Mouse (Mus musculus): Measurements from ENCODE around the gene Ager. TPM values are rescaled to one million over a fixed set of nuclear protein-coding genes. Genes with fewer than 3 reads are reported as not detected.

The Ager gene
- 2.2 and 2.4 TPM in 2 replicates for polyA plus RNA-seq (2012; rRNA removed)

DNA sequence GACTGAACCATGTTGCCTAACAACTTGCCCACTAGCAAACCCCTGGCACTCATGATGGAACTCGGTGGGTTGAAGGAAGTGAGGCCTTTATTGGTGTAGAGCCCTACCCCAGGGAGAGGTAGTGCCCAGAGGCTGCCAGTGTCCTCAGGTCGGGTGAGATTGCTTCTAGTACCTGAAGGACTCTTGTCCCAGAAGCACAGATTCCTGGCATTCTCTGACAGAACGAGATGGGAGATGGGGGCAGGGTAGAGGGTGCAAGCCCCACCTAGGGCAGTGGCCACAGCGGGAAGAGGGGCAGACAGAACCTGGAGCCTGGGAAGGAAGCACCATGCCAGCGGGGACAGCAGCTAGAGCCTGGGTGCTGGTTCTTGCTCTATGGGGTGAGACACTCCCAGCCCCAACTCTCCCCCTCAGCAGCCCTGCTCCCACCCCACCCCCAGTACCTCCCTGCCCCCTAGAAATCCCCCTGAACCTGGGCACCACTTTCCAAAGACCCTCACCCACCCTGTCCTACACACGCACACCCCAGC is at the start of gene Ager:
TSS of gene Ager (plus strand) at position 297 of the 530 bp plus-strand sequence.

DNA sequence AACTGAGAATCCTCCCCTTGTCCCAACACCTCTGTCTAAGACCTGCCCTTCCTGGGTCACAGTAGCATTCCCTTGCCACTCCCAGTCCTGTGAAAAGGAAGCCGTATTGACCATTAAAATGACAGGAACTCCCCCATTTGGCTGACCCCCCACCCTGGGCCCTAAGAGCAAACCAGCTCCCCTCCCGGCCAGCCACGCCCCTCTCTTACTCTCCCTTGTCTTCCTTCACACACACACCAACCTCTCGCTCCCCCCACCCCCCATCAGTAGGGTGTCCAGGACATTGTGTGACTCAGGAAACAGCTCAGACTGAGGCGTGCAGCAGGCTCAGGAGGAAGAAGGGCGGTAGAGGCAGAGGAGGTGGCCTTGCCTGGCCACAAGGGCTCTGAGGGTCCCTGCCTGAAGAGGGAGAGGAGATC is 33.6 kb upstream of the Ager start, which contains the start of gene Notch4:
TSS of gene Notch4 (plus strand) at position 266 of the 419 bp plus-strand sequence.

DNA sequence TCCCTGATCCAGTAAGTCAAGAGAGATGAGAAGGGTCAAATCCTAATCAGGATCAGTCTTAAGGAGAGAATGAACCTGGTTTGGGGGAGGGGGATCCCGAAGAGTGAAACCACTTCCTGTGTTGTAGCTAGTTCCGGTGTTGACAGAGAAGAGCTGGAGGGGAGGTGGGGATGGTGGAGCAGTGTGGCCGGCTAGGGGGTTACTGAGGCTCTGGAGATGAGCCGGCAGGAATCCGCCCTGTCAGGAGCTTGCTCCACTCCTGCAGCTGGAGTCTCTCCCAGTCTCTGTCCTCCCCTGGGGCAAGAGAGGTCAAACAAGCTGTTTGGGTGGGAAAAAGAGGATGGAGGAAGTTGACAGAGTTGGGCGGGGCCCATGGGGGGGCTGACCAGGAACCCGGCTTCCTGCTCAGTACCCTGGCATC is 8.0 kb upstream of the Ager start, which contains the start of gene Gpsm3:
TSS of gene Gpsm3 (plus strand) at position 126 of the 421 bp plus-strand sequence.

DNA sequence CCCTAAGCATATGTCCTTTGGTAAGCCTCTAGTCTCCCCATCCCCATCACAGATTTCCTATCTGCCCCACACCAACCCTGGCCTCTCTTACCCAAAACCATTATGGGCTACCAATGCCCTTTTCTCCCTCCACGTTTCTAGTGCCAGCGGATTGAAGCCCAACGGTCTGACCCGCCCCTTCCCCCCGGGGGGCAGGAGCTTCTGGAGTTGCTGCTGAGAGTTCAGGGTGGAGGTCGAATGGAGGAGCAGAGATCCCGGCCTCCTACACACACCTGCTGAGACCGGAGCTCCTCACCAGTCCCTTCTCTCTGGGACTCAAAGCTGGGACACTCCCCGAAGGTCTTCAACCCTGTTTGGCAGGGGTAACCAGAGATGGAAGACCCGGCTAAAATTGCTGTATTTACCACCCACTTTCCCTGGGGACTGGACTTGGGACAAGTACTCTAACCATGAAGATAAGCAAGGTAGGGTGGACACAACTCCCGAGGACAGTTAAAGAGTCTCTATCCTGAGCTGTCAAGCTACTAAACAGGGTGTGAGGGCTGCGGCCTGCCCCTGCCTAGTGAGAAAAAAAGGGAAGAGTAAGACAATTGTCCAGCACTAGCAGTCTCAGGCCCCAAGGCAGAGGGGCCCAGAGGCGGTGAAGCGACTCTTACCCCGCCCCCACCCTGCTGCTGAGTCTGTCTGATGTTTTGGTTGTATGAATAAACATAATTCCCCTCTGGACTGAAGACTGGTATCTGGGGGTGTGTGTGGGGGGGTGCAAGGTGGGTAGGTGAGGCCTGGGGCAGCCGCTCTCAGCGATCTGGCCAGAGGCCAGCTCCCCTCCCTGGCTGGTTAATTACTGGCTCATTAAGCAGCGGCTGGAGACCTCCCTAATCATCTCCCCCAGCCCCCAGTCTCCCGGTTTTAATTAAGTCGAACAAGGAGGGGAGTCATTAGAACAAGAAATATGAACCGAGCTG is 6.4 kb upstream of the Ager start, which contains the start of gene Pbx2:
TSS of gene Pbx2 (plus strand) at position 238 of the 965 bp plus-strand sequence.

DNA sequence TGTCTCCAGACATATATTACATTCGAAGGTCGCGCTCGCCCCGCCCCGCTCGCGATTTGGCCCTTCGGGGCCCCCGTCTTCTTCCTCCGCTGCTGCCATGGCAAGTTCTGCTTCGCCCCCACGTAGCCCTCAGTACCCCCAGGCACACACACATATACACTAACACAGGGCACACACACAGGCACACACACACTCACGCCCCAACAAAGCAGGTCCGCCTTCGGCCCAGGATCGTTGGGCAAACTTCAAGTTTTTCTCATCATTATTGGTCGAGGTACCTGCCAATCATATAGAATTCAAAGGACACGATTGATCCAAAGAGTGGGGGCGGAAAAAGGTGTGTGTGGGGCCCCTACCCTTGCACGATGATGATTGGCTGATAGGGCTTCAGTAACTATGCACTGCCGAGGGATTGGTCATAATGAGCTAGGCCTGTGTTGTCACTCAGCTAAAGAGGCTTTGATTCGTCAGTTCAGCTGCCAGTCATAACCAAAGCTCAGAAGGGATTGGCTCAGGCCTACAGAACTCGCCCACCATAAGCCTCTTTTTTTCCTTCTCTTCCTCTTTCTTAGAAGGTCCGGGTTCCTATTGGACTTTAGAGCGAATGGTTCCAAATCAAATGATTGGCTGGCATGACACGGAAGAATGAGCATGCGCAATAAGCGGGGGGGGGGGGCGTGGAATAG is 5.9 kb downstream of the Ager start, which contains the start of gene Rnf5:
TSS of gene Rnf5 (minus strand) at position 316 of the 686 bp plus-strand sequence.

DNA sequence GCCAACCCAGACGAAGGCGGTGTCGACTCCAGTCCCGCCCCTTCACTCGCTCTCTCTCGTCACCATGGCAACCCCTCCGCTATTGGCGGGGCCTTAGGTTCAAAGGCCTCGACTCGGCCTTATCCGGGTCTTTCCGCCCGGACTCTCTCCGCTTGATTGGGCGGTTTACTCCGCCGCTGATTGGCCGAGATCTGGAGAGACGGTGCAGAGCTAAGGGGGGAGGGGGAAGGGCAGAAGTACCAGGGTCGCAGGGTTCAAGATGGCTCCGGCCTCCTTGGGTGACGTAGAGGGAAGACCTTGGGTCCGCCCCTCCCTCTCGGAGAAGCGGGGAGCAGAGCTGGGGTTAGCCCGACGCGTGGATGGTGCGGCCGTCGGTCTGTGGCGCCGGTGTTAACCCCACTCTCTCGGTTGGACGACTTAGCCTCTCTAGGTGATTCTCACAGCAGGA is 6.4 kb downstream of the Ager start, which contains the start of gene Agpat1:
TSS of gene Agpat1 (plus strand) at position 202 of the 448 bp plus-strand sequence.

DNA sequence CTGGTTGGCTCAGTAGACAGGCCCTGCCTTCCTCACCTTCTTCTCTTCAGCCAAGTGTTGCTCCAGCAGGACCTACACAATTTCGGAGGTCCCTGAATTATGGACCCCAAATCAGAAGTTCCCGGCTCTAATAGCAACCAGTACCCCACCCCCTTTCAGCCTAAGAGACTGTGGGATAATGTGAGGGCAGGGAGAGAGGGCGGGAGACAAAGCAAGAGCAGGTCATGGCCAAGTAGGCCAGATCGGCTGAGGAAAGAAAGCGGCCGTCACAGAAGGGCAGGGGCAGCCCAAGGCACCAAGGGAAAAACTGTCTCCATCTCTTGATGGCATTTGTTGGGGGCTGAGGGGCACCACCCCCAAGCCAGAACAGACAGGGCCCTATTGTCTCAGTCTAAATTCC is 18.2 kb downstream of the Ager start, which contains the start of gene Egfl8:
TSS of gene Egfl8 (minus strand) at position 101 of the 400 bp plus-strand sequence.

DNA sequence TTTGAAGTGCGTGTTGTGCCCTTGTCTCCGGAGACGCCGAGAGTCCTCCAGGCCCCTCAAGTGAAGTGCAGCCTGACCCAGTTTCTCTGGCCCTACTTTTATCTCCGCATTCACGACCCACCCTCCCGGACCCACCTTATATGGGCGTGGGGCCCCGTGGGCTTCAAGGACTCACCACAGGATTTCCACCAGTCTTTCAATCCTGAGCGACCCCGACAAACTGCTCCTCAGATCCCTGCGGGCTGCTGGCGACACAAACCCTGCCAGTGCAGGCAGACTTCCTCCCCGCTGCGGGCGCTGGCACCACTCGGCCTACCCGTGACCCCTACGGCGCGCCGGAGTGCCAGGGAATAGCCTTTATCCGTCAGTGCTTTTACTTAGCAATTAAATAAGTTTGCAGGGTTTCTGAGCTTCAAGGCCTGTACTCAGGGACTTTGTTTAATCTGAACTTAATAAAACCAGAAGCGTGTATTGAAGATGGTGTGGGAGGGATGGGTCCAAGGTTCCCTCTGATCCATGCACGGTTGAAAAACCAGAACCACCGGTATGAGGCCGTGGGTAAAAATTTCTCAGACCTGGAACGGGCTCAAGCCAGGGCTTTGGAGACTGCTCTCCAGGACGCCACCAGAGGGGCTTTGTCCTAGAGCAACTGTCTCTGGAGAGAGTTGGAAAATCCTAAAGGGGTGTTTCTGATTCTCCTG is 30.4 kb downstream of the Ager start, which contains the start of gene Ppt2:
TSS of gene Ppt2 (minus strand) at position 568 of the 701 bp plus-strand sequence.

DNA sequence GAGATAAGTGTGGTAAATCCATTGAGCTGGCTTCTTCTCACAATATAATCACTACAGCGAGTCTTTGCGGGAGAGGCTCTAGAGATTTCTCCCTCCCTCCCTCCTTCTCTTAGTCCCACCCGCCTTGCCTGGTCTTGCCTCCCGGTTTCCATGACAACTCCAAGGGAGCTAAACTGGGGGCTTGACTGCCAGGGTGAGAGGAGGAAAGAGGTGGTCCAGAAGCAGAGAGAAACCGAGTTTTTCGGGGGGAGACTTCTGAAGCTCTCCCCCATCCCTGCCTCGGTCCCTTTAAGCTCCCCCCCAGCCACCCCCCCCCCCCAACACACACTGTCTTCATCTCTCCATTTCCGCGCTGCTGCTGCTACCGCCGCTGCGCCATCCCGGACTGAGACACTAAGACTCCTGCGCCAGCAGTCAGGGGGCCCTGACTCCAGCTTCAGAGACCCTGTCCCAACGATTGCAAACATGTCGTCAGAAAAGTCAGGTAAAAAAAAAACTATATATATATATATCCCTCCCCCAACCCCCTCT is 31.6 kb downstream of the Ager start, which contains the start of gene Prrt1:
TSS of gene Prrt1 (plus strand) at position 313 of the 531 bp plus-strand sequence.

DNA sequence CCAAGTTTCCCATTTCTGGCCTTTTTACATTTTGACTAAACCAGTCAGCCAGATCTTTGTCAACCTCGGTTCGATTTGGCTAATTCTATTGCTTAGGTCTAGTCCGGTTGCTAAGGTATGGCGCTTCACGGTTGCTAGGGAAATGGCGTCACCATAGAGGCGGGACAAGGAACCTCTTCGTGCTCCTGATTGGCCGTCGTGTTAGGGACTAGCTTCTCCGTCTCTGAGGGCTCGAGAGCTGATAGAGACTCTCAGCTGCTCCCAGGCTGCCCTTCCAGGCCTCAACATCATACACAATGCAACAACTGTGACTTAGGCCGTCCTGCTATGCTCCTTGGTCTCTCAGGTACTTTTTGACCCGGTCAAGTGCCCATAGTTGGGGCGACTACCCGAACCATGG is 46.9 kb downstream of the Ager start, which contains the start of gene Fkbpl:
TSS of gene Fkbpl (plus strand) at position 157 of the 400 bp plus-strand sequence.

DNA sequence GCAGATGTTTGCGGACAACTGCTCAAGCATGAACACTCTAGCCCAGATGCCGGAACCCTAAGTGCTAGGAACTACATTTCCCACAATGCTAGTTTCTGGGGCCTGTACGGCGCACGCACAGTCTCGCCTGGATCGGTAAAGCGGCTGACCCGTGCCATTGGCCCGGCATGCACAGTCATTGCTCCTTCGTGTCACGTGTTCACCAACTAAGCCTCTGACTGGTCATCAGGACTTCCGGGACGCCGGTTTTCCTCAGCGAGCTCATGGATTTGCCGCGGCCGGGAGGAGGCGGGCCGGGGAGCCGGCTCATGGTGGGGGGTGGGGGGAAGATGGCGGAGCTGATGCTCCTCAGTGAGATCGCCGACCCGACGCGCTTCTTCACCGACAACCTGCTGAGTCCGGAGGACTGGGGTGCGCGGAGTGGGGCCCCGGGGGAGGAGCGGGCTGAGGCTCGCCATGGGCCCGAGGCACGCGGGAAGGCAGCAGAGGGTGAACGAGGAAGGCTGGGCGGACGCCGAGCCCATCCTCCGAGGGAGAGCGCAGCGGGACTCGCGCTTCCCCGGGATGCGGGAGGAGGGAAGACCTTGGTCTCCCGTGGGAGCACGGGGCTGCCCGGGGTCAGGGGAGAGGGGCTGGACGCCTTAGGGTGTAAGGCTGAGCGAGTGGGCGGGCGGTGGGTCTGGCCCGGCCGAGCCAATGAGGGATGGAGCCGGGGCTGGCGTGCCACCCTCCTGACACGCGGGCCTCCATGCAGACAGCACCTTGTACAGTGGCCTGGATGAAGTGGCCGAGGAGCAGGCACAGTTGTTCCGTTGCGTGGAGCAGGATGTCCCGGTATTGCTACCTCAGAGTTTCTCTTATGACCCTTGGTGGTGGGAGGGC is 49.5 kb downstream of the Ager start, which contains the start of gene Atf6b:
TSS of gene Atf6b (plus strand) at position 241 of the 882 bp plus-strand sequence.

Other genes with a start within 250 kb of the Ager start
- 2.4 and 4.6 TPM in 2 replicates for gene Btnl2, start 243.0 kb upstream of the Ager start, polyA plus RNA-seq (2012; rRNA removed)
- 21.4 and 24.2 TPM in 2 replicates for gene Btnl1, start 220.7 kb upstream of the Ager start, polyA plus RNA-seq (2012; rRNA removed)
- 0.16 and 0.50 TPM in 2 replicates for gene BC051142, start 199.0 kb upstream of the Ager start, polyA plus RNA-seq (2012; rRNA removed)
- gene Btnl4, start 120.5 kb upstream of the Ager start, polyA plus RNA-seq (2012; rRNA removed) = 30.1 and 33.4 TPM in 2 replicates
- 19.2 and 24.2 TPM in 2 replicates for gene Btnl6, start 80.5 kb upstream of the Ager start, polyA plus RNA-seq (2012; rRNA removed)
- gene Notch4, start 33.6 kb upstream of the Ager start, polyA plus RNA-seq (2012; rRNA removed) = 21.6 and 28.1 TPM in 2 replicates
- gene Gpsm3, start 8.1 kb upstream of the Ager start, polyA plus RNA-seq (2012; rRNA removed) = 7.0 and 8.0 TPM in 2 replicates
- gene Pbx2, start 6.6 kb upstream of the Ager start, polyA plus RNA-seq (2012; rRNA removed) = 61.4 and 62.5 TPM in 2 replicates
- gene Rnf5, start 5.8 kb downstream of the Ager start, polyA plus RNA-seq (2012; rRNA removed) = 91.2 and 137 TPM in 2 replicates
- gene Agpat1, start 6.4 kb downstream of the Ager start, polyA plus RNA-seq (2012; rRNA removed) = 343 and 453 TPM in 2 replicates
- gene Egfl8, start 18.1 kb downstream of the Ager start, polyA plus RNA-seq (2012; rRNA removed) = 3.5 and 4.3 TPM in 2 replicates
- 44.8 and 48.2 TPM in 2 replicates for gene Ppt2, start 30.6 kb downstream of the Ager start, polyA plus RNA-seq (2012; rRNA removed)
- gene Prrt1, start 31.7 kb downstream of the Ager start, polyA plus RNA-seq (2012; rRNA removed) = 6.9 and 8.9 TPM in 2 replicates
- gene Fkbpl, start 46.9 kb downstream of the Ager start, polyA plus RNA-seq (2012; rRNA removed) = 4.6 and 5.3 TPM in 2 replicates
- gene Atf6b, start 49.3 kb downstream of the Ager start, polyA plus RNA-seq (2012; rRNA removed) = 93.5 and 97.8 TPM in 2 replicates
- gene Tnxb, start 72.7 kb downstream of the Ager start, polyA plus RNA-seq (2012; rRNA removed) = 56.6 TPM in 2 replicates
- gene C4b, start 146.0 kb downstream of the Ager start, polyA plus RNA-seq (2012; rRNA removed) = 24.3 and 25.4 TPM in 2 replicates
- not detected in 2 replicates for gene Cyp21a1, start 206.7 kb downstream of the Ager start, polyA plus RNA-seq (2012; rRNA removed)
- gene Stk19, start 239.1 kb downstream of the Ager start, polyA plus RNA-seq (2012; rRNA removed) = 50.0 and 62.6 TPM in 2 replicates
- gene Dxo, start 239.2 kb downstream of the Ager start, polyA plus RNA-seq (2012; rRNA removed) = 65.2 and 67.7 TPM in 2 replicates

All from colon, adult 2 months (tissue).